Mouse (Mus musculus) midbrain, embryonic 15.5 days (tissue): ENCODE data around the gene Rangrf. TPM values are rescaled to one million over a fixed set of nuclear protein-coding genes. Genes with fewer than 3 reads are reported as not detected.

Experiments
- ATAC-seq: fragments of 200-750 bp; cut with Nextera tagmentation; replicated peaks from 2 replicates; pipeline ENCODE4 v1.8.0; 2017; ENCODE audit warnings: moderate TSS enrichment
- H3K27ac ChIP-seq: fragments of 300-500 bp; sonication (generic); 2 replicates; pipeline ENCODE4 v1.5.1; 2015; ENCODE audit warnings: mild to moderate bottlenecking, inconsistent platforms
- H3K27me3 ChIP-seq: fragments of 300-500 bp; sonication (generic); replicated peaks from 2 replicates; pipeline ENCODE4 v1.6.1; 2015; ENCODE audit warnings: inconsistent platforms
- H3K36me3 ChIP-seq: fragments of 300-500 bp; sonication (generic); replicated peaks from 2 replicates; pipeline ENCODE4 v1.6.1; 2015; ENCODE audit warnings: inconsistent platforms
- H3K4me1 ChIP-seq: fragments of 300-500 bp; sonication (generic); 2 replicates; pipeline ENCODE4 v1.6.1; 2015; ENCODE audit warnings: inconsistent platforms
- H3K4me2 ChIP-seq: fragments of 300-500 bp; sonication (generic); 2 replicates; pipeline ENCODE4 v1.6.1; 2015; ENCODE audit warnings: inconsistent platforms, mild to moderate bottlenecking, moderate library complexity
- H3K4me3 ChIP-seq: fragments of 300-500 bp; sonication (generic); 2 replicates; pipeline ENCODE4 v1.5.1; 2015; ENCODE audit warnings: mild to moderate bottlenecking, inconsistent platforms
- H3K9ac ChIP-seq: fragments of 300-500 bp; sonication (generic); 2 replicates; pipeline ENCODE4 v1.6.1; 2015; ENCODE audit warnings: mild to moderate bottlenecking, inconsistent platforms
- H3K9me3 ChIP-seq: fragments of 300-500 bp; sonication (generic); 2 replicates; pipeline ENCODE4 v1.6.1; 2016; ENCODE audit warnings: inconsistent platforms
- WGBS: fragments of 180-500 bp; shearing (Covaris S2); methylation state at CpG from one replicate; pipeline ENCODE4 v1.1.7; 2015; ENCODE audit warnings: mixed read lengths; 5-methylcytosine and 5-hydroxymethylcytosine counted together
- polyA plus RNA-seq: library from polyadenylated mRNA; unstranded; fragments of >200 nt; fragmentation: Nextera tagmentation; extraction: Ambion mirVana; gene quantifications from 2 replicates; pipeline ENCODE4 v1.2.1, GENCODE M21; 2015

Gene Rangrf
- polyA plus RNA-seq, 1 experiment from 2014 or later: 22.0 TPM

GRCm38 (mm10) chr11:68956697-68957096, 18.3 kb downstream of the Rangrf start:
- WGBS: 32% methylated on average over 13 of the region's 13 CpGs
- no peak overlapping the region for H3K27ac ChIP-seq
- peaks cover 25% of the 10 kb centered on the region for H3K27me3 ChIP-seq
- no peak overlapping the region for H3K4me3 ChIP-seq
- H3K4me1 ChIP-seq: peaks cover 12% of the 10 kb centered on the region
- H3K9me3 ChIP-seq: no peaks in the 10 kb centered on the region
- H3K4me2 ChIP-seq: no peak overlapping the region
- H3K9ac ChIP-seq: no peak overlapping the region
- no peaks in the 10 kb centered on the region for H3K36me3 ChIP-seq
- ATAC-seq: no peak

GRCm38 (mm10) chr11:68956107-68956506, 18.9 kb downstream of the Rangrf start:
- Histone ChIP-seq H3K4me1 (peaks cover 12% of the 10 kb centered on the region), H3K9me3 (no peaks in the 10 kb centered on the region), H3K27me3 (peaks cover 25% of the 10 kb centered on the region), H3K4me2 (no peak overlapping the region), H3K27ac (no peak overlapping the region), H3K4me3 (no peak overlapping the region), H3K36me3 (no peaks in the 10 kb centered on the region), H3K9ac (no peak overlapping the region)
- ATAC-seq: no peak
- 59% methylated on average over 3 of the region's 3 CpGs for WGBS

- Histone ChIP-seq H3K36me3 (no peaks in the 10 kb centered on the region), H3K27ac (no peak overlapping the region), H3K4me1 (peaks cover 12% of the 10 kb centered on the region), H3K27me3 (peaks cover 25% of the 10 kb centered on the region), H3K9ac (no peak overlapping the region), H3K9me3 (no peaks in the 10 kb centered on the region), H3K4me2 (peak overlapping the region; percentile 45; the same call in 1 of the 2 replicates), H3K4me3 (no peak overlapping the region)
- WGBS: 72% methylated on average over 5 of the region's 5 CpGs
- ATAC-seq: no peak
These were observed 19.5 kb downstream of the Rangrf start for GRCm38 (mm10) chr11:68955473-68955872.

GRCm38 (mm10) chr11:68954408-68954807, 20.6 kb downstream of the Rangrf start:
- ATAC-seq: no peak
- Histone ChIP-seq H3K9ac (peak overlapping the region; percentile 26; the same call in 1 of the 2 replicates), H3K4me2 (peak overlapping the region; percentile 45), H3K27ac (no peak overlapping the region), H3K9me3 (no peaks in the 10 kb centered on the region), H3K36me3 (no peaks in the 10 kb centered on the region), H3K4me1 (peaks cover 12% of the 10 kb centered on the region), H3K4me3 (peak overlapping the region; percentile 23), H3K27me3 (peaks cover 25% of the 10 kb centered on the region)
- under 1% methylated on average over 17 of the region's 17 CpGs for WGBS

GRCm38 (mm10) chr11:68953903-68954302, 21.1 kb downstream of the Rangrf start:
- Histone ChIP-seq H3K4me1 (peaks cover 12% of the 10 kb centered on the region), H3K9ac (no peak overlapping the region), H3K27me3 (peaks cover 25% of the 10 kb centered on the region), H3K9me3 (no peaks in the 10 kb centered on the region), H3K4me3 (0 out of 2 replicates have a peak overlapping the region, but pooled peaks have one; percentile 23), H3K27ac (no peak overlapping the region), H3K4me2 (peak overlapping the region; percentile 45), H3K36me3 (no peaks in the 10 kb centered on the region)
- ATAC-seq: no peak
- 8% methylated on average over 13 of the region's 13 CpGs for WGBS

GRCm38 (mm10) chr11:68947542-68947993, 27.4 kb downstream of the Rangrf start:
- Histone ChIP-seq H3K9me3 (no peaks in the 10 kb centered on the region), H3K9ac (peak overlapping the region; percentile 43)

GRCm38 (mm10) chr11:68946806-68947440, 28.1 kb downstream of the Rangrf start:
- peaks cover 17% of the 10 kb centered on the region for H3K4me1 ChIP-seq
- ATAC-seq: peak; percentile 80
- H3K9ac ChIP-seq: peak overlapping the region; percentile 61
- H3K9me3 ChIP-seq: no peaks in the 10 kb centered on the region
- peak overlapping the region; percentile 55 for H3K4me2 ChIP-seq
- WGBS: 17% methylated on average over 14 of the region's 16 CpGs
- H3K36me3 ChIP-seq: no peaks in the 10 kb centered on the region
- peak overlapping the region; percentile 91 for H3K27ac ChIP-seq
- H3K27me3 ChIP-seq: no peaks in the 10 kb centered on the region; the same call in 1 of the 2 replicates
- H3K4me3 ChIP-seq: peak overlapping the region; percentile 47

More at GRCm38 (mm10) chr11:68947542-68947993, 27.4 kb downstream of the Rangrf start:
- H3K27me3 ChIP-seq: no peaks in the 10 kb centered on the region; the same call in 1 of the 2 replicates
- H3K36me3 ChIP-seq: no peaks in the 10 kb centered on the region
- 6% methylated on average over 12 of the region's 12 CpGs for WGBS
- peaks cover 17% of the 10 kb centered on the region for H3K4me1 ChIP-seq
- ATAC-seq: peak; percentile 90
- peak overlapping the region; percentile 91 for H3K27ac ChIP-seq
- H3K4me2 ChIP-seq: peak overlapping the region; percentile 55
- H3K4me3 ChIP-seq: peak overlapping the region; percentile 47

- H3K4me1 ChIP-seq: peaks cover 20% of the 10 kb centered on the region
- peak overlapping the region; percentile 91; the same call in 1 of the 2 replicates for H3K27ac ChIP-seq
- no peak overlapping the region for H3K9ac ChIP-seq
- 92% methylated on average over 4 of the region's 4 CpGs for WGBS
- H3K9me3 ChIP-seq: no peaks in the 10 kb centered on the region
- peak overlapping the region; percentile 55 for H3K4me2 ChIP-seq
- no peaks in the 10 kb centered on the region for H3K36me3 ChIP-seq
- no peaks in the 10 kb centered on the region for H3K27me3 ChIP-seq
- no peak for ATAC-seq
- H3K4me3 ChIP-seq: peak overlapping the region; percentile 47
These were observed 29.0 kb downstream of the Rangrf start for GRCm38 (mm10) chr11:68946001-68946400.

- H3K9ac ChIP-seq: no peak overlapping the region
- no peaks in the 10 kb centered on the region for H3K9me3 ChIP-seq
- 76% methylated on average over 2 of the region's 2 CpGs for WGBS
- peaks cover 27% of the 10 kb centered on the region for H3K4me1 ChIP-seq
- no peak overlapping the region for H3K27ac ChIP-seq
- no peak overlapping the region for H3K4me3 ChIP-seq
- H3K36me3 ChIP-seq: no peaks in the 10 kb centered on the region
- no peak for ATAC-seq
- H3K27me3 ChIP-seq: no peaks in the 10 kb centered on the region
- H3K4me2 ChIP-seq: no peak overlapping the region
These were observed 29.7 kb downstream of the Rangrf start for GRCm38 (mm10) chr11:68945245-68945644.

- peaks cover 32% of the 10 kb centered on the region for H3K4me1 ChIP-seq
- H3K9me3 ChIP-seq: no peaks in the 10 kb centered on the region
- no peak overlapping the region for H3K4me3 ChIP-seq
- no peak overlapping the region for H3K9ac ChIP-seq
- 89% methylated on average over 8 of the region's 8 CpGs for WGBS
- no peaks in the 10 kb centered on the region for H3K36me3 ChIP-seq
- H3K27ac ChIP-seq: no peak overlapping the region
- no peak for ATAC-seq
- H3K27me3 ChIP-seq: no peaks in the 10 kb centered on the region
- no peak overlapping the region for H3K4me2 ChIP-seq
These were observed 32.3 kb downstream of the Rangrf start for GRCm38 (mm10) chr11:68942731-68943130.

- Histone ChIP-seq H3K9ac (peak overlapping the region; percentile 46), H3K27me3 (no peaks in the 10 kb centered on the region), H3K36me3 (no peaks in the 10 kb centered on the region), H3K4me1 (peaks cover 19% of the 10 kb centered on the region), H3K4me2 (peak overlapping the region; percentile 57), H3K4me3 (peak overlapping the region; percentile 47), H3K9me3 (no peaks in the 10 kb centered on the region), H3K27ac (peak overlapping the region; percentile 88)
- no peak for ATAC-seq
- 37% methylated on average over 4 of the region's 4 CpGs for WGBS
These were observed 34.5 kb downstream of the Rangrf start for GRCm38 (mm10) chr11:68940516-68940915.

- H3K27ac ChIP-seq: peak overlapping the region; percentile 88
- peak overlapping the region; percentile 46 for H3K9ac ChIP-seq
- H3K4me2 ChIP-seq: peak overlapping the region; percentile 57
- H3K36me3 ChIP-seq: no peaks in the 10 kb centered on the region
- no peaks in the 10 kb centered on the region for H3K9me3 ChIP-seq
- peak; percentile 99 for ATAC-seq
- H3K27me3 ChIP-seq: no peaks in the 10 kb centered on the region
- H3K4me3 ChIP-seq: peak overlapping the region; percentile 47
- under 1% methylated on average over 16 of the region's 16 CpGs for WGBS
- H3K4me1 ChIP-seq: peaks cover 15% of the 10 kb centered on the region
These were observed 35.3 kb downstream of the Rangrf start for GRCm38 (mm10) chr11:68939451-68940304.
